Mouse (Mus musculus) G1E (cell line): ENCODE data around the gene Zfp354c. TPM values are rescaled to one million over a fixed set of nuclear protein-coding genes. Genes with fewer than 3 reads are reported as not detected.

Experiments
- ATAC-seq: 2 replicates; pipeline ENCODE4 v1.8.0; 2016; ENCODE audit warnings: mild to moderate bottlenecking; ENCODE audit not compliant: insufficient number of reproducible peaks, poor library complexity, low FRiP score, severe bottlenecking; ENCODE audit errors: extremely low read depth
- DNase-seq: peaks from one replicate; pipeline ENCODE4 v3.0.0; 2012; ENCODE audit warnings: low spot score
- H3K27me3 ChIP-seq: 2 replicates; pipeline ENCODE4 v1.6.1; 2012; ENCODE audit warnings: mild to moderate bottlenecking, low read length, inconsistent platforms; ENCODE audit not compliant: insufficient read depth
- H3K36me3 ChIP-seq: replicated peaks from 2 replicates; pipeline ENCODE3; 2012; ENCODE audit warnings: mild to moderate bottlenecking, inconsistent platforms
- H3K4me1 ChIP-seq: 2 replicates; pipeline ENCODE4 v1.6.1; 2012; ENCODE audit warnings: low read depth, low read length, inconsistent platforms, mixed read lengths; ENCODE audit not compliant: insufficient read depth
- H3K4me3 ChIP-seq: 2 replicates; pipeline ENCODE4 v1.5.1; 2012; ENCODE audit warnings: low read depth, mild to moderate bottlenecking, inconsistent platforms, low read length, moderate library complexity, mixed read lengths
- H3K9me3 ChIP-seq: replicated peaks from 2 replicates; pipeline ENCODE4 v1.6.1; 2012; ENCODE audit warnings: inconsistent platforms
- CTCF ChIP-seq: IDR thresholded peaks from 2 replicates; pipeline ENCODE4 v1.5.1; 2012; ENCODE audit warnings: low read depth, low read length, inconsistent platforms, mixed read lengths
- GATA1 ChIP-seq: IDR thresholded peaks from 2 replicates; pipeline ENCODE4 v1.6.1; 2012; ENCODE audit warnings: borderline replicate concordance, low read length, inconsistent platforms, mixed read lengths
- GATA2 ChIP-seq: IDR thresholded peaks from 2 replicates; pipeline ENCODE4 v1.6.1; 2012; ENCODE audit warnings: low read depth, low read length, inconsistent platforms, borderline replicate concordance
- POLR2AphosphoS5 ChIP-seq: IDR thresholded peaks from 2 replicates; pipeline ENCODE4 v1.6.1; 2012; ENCODE audit warnings: low read depth, low read length, inconsistent platforms; ENCODE audit not compliant: insufficient replicate concordance
- TAL1 ChIP-seq: conservative IDR thresholded peaks from 2 replicates; pipeline ENCODE4 v1.6.1; 2012; ENCODE audit warnings: low read depth, low read length, inconsistent platforms, mixed read lengths
- polyA plus RNA-seq: library from polyadenylated mRNA; stranded (reverse); fragments of >175 nt; gene quantifications from 2 replicates; pipeline ENCODE4 v1.2.3, GENCODE M21; 2012
- total RNA-seq, 2 experiments: library from RNA; stranded (forward) in 1 of 2; stranded (reverse) in 1 of 2; fragments of 200-1000 nt in 1 of 2; fragments of >200 nt in 1 of 2; fragmentation: Nextera tagmentation in 1 of 2; gene quantifications; 2 replicates each; pipeline ENCODE4 v1.2.3; 2014 to 2017

Gene Zfp354c
- total and polyA plus RNA-seq, 3 experiments, result under 0.01 TPM; not detected in 2

DNA sequence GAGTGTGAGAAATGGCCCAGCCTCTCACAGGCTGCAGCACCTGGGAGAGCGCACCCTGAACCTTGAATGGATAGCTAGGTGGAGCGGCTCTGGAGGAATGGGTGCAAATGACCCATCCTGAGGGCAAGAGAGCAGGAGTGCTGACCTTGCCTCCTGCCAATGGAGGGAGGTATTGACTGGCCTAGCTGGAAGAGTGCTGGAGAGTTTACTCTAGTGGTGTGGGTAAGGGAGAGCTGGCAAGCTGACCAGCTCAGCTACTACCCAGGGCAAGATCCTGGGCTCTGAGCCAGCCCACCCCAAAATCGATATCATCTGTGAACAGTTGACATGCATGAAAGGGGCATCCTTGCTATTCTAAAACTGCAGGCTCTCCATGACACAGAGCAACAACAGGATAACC is 18.4 kb upstream of the Zfp354c start:
- DNase-seq (no peak), ATAC-seq (no peak)
- no peaks in the 10 kb centered on the region for H3K27me3 ChIP-seq
- peaks cover 69% of the 10 kb centered on the region for H3K9me3 ChIP-seq
- H3K4me1 ChIP-seq, result no peaks in the 10 kb centered on the region
- TF ChIP-seq GATA1, result no peak
- no peak for TF ChIP-seq GATA2
- no peak for TF ChIP-seq TAL1
- no peak for TF ChIP-seq POLR2AphosphoS5
- no peak for TF ChIP-seq CTCF
- no peak overlapping the region for H3K4me3 ChIP-seq
- H3K36me3 ChIP-seq, result no peaks in the 10 kb centered on the region

DNA sequence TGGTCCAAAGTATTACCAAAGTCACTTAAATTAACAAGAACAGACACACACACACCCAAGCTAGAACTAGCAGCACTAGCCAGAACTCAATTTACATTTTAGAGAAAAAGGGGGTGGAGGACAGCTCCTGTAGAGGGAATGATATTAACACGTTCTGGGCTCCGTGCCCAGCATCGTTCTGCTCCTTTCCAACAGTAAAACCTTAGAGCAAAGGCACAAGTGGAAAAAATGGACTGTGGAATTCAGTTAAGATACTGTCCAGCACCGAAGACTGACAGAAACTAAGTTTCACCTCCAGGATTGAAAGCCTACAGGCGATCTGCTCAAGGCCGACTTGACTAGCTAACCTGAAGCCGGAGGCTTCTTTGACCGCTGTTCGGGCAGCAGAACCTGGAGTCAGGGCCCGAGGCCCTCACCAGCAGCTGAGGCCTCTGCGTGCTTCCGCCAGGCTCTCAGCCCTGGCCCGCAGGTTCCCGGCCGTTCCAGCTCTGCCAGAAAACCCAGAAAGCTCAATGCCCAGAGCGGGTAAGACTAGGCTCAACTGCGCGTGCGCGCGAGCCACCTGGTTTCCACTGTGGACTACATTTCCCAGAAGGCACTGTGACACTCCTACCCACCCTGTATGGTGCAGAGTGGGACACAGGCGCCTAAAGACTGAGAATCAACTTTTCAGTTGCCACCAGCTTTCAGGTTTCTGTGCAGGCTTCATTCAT is 13.7 kb upstream of the Zfp354c start, which contains the start of gene Zfp879:
Zfp879 (minus strand) TSS at position 530 of the 713 bp plus-strand sequence.
- DNase-seq (no peak), ATAC-seq (no peak)
- H3K27me3 ChIP-seq, result no peaks in the 10 kb centered on the region
- no peaks in the 10 kb centered on the region for H3K36me3 ChIP-seq
- no peak for TF ChIP-seq GATA1
- no peak for TF ChIP-seq GATA2
- no peak for TF ChIP-seq TAL1
- TF ChIP-seq POLR2AphosphoS5, result no peak
- TF ChIP-seq CTCF, result no peak
- H3K4me1 ChIP-seq, result no peaks in the 10 kb centered on the region
- no peak within 1 kb of the TSS for H3K4me3 ChIP-seq
- peaks cover 60% of the 10 kb centered on the region for H3K9me3 ChIP-seq

DNA sequence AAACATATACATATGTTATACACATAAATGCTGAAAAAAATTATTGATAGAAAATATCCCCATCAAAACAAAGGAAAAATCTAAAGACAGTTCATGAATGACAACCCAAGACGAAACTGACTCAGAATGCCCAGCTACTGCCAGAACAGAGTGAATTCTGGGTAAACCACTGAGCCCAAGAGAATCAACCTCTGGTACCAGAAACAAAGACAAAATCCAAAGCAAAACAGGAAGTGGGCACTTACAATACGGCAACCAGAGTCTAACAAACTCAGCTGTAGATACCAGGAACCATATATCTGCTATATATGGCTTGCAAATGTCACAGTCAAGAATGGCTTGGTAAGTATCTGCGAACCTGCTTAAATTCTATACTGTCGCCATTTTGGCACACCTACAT is 8.2 kb upstream of the Zfp354c start:
- Histone ChIP-seq H3K9me3 (peaks cover 57% of the 10 kb centered on the region), H3K4me1 (no peaks in the 10 kb centered on the region), H3K36me3 (no peaks in the 10 kb centered on the region), H3K27me3 (no peaks in the 10 kb centered on the region), H3K4me3 (no peak overlapping the region)
- ATAC-seq, result no peak
- TF ChIP-seq CTCF (no peak), TAL1 (no peak), POLR2AphosphoS5 (no peak), GATA2 (no peak), GATA1 (no peak)
- DNase-seq, result no peak

DNA sequence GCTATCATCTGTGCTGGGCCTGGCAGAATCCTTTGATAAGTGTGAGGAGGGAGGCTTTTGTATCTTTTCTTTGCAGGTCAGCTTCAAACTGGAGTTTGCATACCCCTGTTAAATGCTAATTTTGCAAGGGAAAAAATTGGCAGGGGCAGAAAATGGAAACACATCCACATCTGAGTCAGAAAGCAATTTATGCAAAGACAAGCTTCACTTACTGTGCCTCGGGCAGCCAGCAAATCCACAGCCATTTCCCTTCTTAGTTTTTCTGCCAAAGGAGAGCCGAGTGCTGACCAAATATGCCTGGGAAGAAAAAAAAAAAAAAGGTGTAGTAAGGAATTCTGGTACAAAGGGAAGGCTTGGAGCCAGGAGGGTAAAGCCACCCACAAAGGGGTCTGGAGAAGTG is 1.3 kb downstream of the Zfp354c start:
- Histone ChIP-seq H3K4me1 (no peaks in the 10 kb centered on the region), H3K27me3 (no peaks in the 10 kb centered on the region), H3K4me3 (no peak overlapping the region), H3K9me3 (peaks cover 41% of the 10 kb centered on the region), H3K36me3 (no peaks in the 10 kb centered on the region)
- TF ChIP-seq POLR2AphosphoS5, result no peak
- no peak for TF ChIP-seq GATA1
- no peak for TF ChIP-seq TAL1
- no peak for TF ChIP-seq GATA2
- ATAC-seq (no peak), DNase-seq (no peak)

DNA sequence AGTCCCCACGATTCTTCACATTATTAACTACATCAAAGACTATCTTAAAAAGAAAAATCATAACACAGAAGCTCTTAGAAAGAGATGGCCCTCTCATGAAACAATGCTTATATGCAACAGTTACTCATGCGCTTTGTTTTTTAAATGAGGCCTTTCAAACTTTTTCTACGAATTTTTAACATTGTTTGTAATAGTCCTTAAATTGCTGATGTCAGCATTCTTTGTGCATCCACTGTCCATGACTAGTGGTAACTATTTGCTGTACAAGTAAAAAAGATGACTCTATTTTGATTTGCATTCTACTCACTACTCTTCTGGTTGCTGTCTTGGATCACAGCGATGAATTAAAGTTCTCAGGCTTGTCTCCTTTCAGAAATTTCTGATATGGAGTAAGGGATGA is 13.3 kb downstream of the Zfp354c start:
- no peaks in the 10 kb centered on the region for H3K27me3 ChIP-seq
- peaks cover 42% of the 10 kb centered on the region for H3K9me3 ChIP-seq
- H3K36me3 ChIP-seq, result no peaks in the 10 kb centered on the region
- TF ChIP-seq TAL1 (no peak), GATA2 (no peak)
- no peak overlapping the region for H3K4me3 ChIP-seq
- H3K4me1 ChIP-seq, result no peaks in the 10 kb centered on the region
- DNase-seq (no peak), ATAC-seq (no peak)

DNA sequence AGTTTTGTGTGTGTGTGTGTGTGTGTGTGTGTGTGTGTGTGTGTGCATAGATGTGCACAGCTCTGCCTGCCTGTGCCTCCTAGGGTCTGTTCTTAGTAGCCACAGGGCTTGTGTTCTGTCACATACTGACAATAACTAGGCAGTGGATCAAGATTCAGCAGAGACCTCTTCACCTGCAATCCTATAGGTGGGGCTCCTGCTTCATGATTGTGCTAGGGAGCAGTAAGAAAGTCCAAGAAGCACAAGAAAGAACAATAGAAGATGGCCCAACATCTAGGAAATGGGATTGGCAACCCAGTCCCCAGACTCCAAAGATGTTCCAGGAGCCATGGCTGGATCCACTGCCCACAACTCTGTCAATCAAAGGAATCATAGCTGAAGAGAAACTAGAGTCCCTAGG is 28.7 kb downstream of the Zfp354c start:
- DNase-seq, result no peak
- no peaks in the 10 kb centered on the region for H3K27me3 ChIP-seq
- H3K36me3 ChIP-seq, result no peaks in the 10 kb centered on the region
- H3K4me3 ChIP-seq, result no peak overlapping the region
- no peak for ATAC-seq
- H3K9me3 ChIP-seq, result peaks cover 73% of the 10 kb centered on the region
- TF ChIP-seq TAL1 (no peak), POLR2AphosphoS5 (no peak), CTCF (no peak), GATA1 (no peak), GATA2 (no peak)
- H3K4me1 ChIP-seq, result no peaks in the 10 kb centered on the region

DNA sequence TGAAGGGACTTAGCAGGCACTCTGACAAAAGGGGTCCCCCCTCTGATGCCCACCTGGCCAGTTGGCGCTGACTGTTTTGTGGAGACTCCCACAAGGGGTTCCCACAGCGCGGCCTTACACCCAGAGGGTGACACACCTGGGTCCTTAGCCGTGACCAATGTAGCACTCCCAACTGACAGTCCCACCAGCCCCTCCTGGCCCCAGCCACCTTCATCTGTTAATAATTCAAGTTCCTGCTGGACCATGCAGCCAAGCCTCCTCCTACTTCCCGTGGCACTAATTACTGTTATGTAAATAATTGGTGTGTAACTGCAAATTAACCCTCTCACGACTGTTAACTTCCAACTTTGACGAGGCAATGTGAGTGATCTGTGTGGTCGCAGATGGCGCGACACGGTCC is 29.9 kb downstream of the Zfp354c start:
- H3K4me1 ChIP-seq, result no peaks in the 10 kb centered on the region
- H3K4me3 ChIP-seq, result no peak overlapping the region
- peaks cover 74% of the 10 kb centered on the region for H3K9me3 ChIP-seq
- no peaks in the 10 kb centered on the region for H3K27me3 ChIP-seq
- no peak for ATAC-seq
- no peak for DNase-seq
- no peaks in the 10 kb centered on the region for H3K36me3 ChIP-seq
- TF ChIP-seq TAL1 (no peak), GATA1 (no peak), CTCF (no peak), GATA2 (no peak), POLR2AphosphoS5 (no peak)
